ENCODE assay signal across 8 mouse cellular contexts in the genomic region with DNA sequence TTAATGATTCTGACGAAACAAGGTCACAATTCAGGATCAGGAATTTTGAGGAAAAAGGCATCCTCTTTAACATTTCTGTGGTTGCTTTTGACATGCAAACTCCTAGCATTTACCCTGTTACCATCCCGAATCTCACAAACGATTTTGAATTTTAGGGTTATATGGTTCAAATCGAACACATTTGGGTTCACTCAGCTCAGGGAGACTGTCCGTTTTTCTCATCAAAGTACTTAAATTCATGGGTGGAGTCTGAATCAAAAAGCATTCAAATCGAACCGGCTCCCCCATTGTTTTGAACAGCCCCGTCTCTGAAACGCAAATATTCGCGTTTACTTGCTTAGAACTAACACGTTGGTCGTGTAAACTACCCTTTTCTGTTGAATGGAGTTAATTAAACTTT. TPM values are rescaled to one million over a fixed set of nuclear protein-coding genes. Genes with fewer than 3 reads are reported as not detected.
A peak's percentile ranks its signal among the peaks of the same experiment; 100 is the strongest.
DNase-seq lines count a peak whose midpoint lies in the region; ATAC-seq and TF ChIP-seq lines count a peak whose summit lies in the region.

No protein-coding gene starts in this region.

- H3K27ac ChIP-seq in heart, embryonic 12.5 days (ENCODE audit: poor library complexity, severe bottlenecking): no peak overlapping the region
- H3K27ac ChIP-seq in embryonic facial prominence, embryonic 14.5 days (replicated peaks; ENCODE audit: low read depth, low read length): peak overlapping the region; percentile 74
- H3K27ac ChIP-seq in midbrain, postnatal 0 days (ENCODE audit: low read depth, low read length): no peak overlapping the region

- peak overlapping the region; percentile 87 for H3K4me3 ChIP-seq in heart, embryonic 12.5 days
- peak overlapping the region; percentile 87 for H3K4me3 ChIP-seq in E14TG2a.4 (replicated peaks; ENCODE audit: low read length)
- H3K4me3 ChIP-seq in embryonic facial prominence, embryonic 14.5 days (ENCODE audit: low read depth, low read length): peak overlapping the region; percentile 66
- peak overlapping the region; percentile 59 for H3K4me3 ChIP-seq in midbrain, postnatal 0 days (ENCODE audit: low read depth, low read length)

- ATAC-seq in heart, embryonic 12.5 days (ENCODE audit: insufficient number of reproducible peaks, low FRiP score): no peak
- ATAC-seq in embryonic facial prominence, embryonic 14.5 days (ENCODE audit: low read depth): 0 out of 2 replicates have a peak, but pooled peaks have one; percentile 3
- ATAC-seq in inflammation-experienced regulatory T-cells, adult 6 months: peak; percentile 3
- no peak for ATAC-seq in midbrain, postnatal 0 days (ENCODE audit: low FRiP score)

- intact Hi-C loops in heart, postnatal 25 days (cut with DNase I): no loop called here

- no peaks in the 10 kb centered on the region for H3K9me3 ChIP-seq in heart, embryonic 12.5 days (replicated peaks)
- no peaks in the 10 kb centered on the region for H3K9me3 ChIP-seq in E14TG2a.4 (ENCODE audit: low read length)
- H3K9me3 ChIP-seq in embryonic facial prominence, embryonic 14.5 days (ENCODE audit: control insufficient read depth, low read length): no peaks in the 10 kb centered on the region
- no peaks in the 10 kb centered on the region for H3K9me3 ChIP-seq in midbrain, postnatal 0 days (ENCODE audit: low read length)

- 0 out of 2 replicates have a peak, but pooled peaks cover 4% of the 10 kb centered on the region for H3K4me1 ChIP-seq in heart, embryonic 12.5 days (replicated peaks)
- H3K4me1 ChIP-seq in E14TG2a.4 (replicated peaks; ENCODE audit: low read depth, low read length): peaks cover 46% of the 10 kb centered on the region
- 0 out of 2 replicates have a peak, but pooled peaks cover 5% of the 10 kb centered on the region for H3K4me1 ChIP-seq in embryonic facial prominence, embryonic 14.5 days (ENCODE audit: control insufficient read depth, insufficient read depth, low read length)
- H3K4me1 ChIP-seq in midbrain, postnatal 0 days (ENCODE audit: insufficient read depth, low read length): no peaks in the 10 kb centered on the region

- peaks cover 3% of the 10 kb centered on the region for H3K36me3 ChIP-seq in heart, embryonic 12.5 days
- H3K36me3 ChIP-seq in E14TG2a.4 (ENCODE audit: insufficient read depth, low read length): peaks cover 12% of the 10 kb centered on the region
- H3K36me3 ChIP-seq in embryonic facial prominence, embryonic 14.5 days (ENCODE audit: control insufficient read depth, insufficient read depth, low read length): peaks cover 4% of the 10 kb centered on the region; the same call in 1 of the 2 replicates
- no peaks in the 10 kb centered on the region for H3K36me3 ChIP-seq in midbrain, postnatal 0 days (ENCODE audit: insufficient read depth, low read length)

- peak overlapping the region; percentile 58 for H3K4me2 ChIP-seq in heart, embryonic 12.5 days
- peak overlapping the region; percentile 49 for H3K4me2 ChIP-seq in embryonic facial prominence, embryonic 14.5 days (ENCODE audit: low read depth, low read length)
- peak overlapping the region; percentile 42 for H3K4me2 ChIP-seq in midbrain, postnatal 0 days (ENCODE audit: low read depth, low read length, poor library complexity, severe bottlenecking)

- H3K9ac ChIP-seq in heart, embryonic 12.5 days: peak overlapping the region; percentile 41; the same call in 1 of the 2 replicates
- H3K9ac ChIP-seq in embryonic facial prominence, embryonic 14.5 days (ENCODE audit: low read depth, low read length): peak overlapping the region; percentile 84
- H3K9ac ChIP-seq in midbrain, postnatal 0 days (replicated peaks; ENCODE audit: low read length, poor library complexity, severe bottlenecking): no peak overlapping the region

- no peak for DNase-seq in heart, postnatal 25 days (ENCODE audit: low spot score)
- peak; percentile 8 for DNase-seq in embryonic facial prominence, embryonic 14.5 days (ENCODE audit: low spot score)
- DNase-seq in midbrain, postnatal 0 days (ENCODE audit: low spot score): no peak
- no peak for DNase-seq in adrenal gland, postnatal 4 days (ENCODE audit: low spot score in 2 of 2)
- DNase-seq in testis, postnatal 10 days (ENCODE audit: low spot score): no peak

- H3K27me3 ChIP-seq in heart, embryonic 12.5 days (replicated peaks): peaks cover 20% of the 10 kb centered on the region; the same call in 1 of the 2 replicates
- no peaks in the 10 kb centered on the region; the same call in 1 of the 2 replicates for H3K27me3 ChIP-seq in E14TG2a.4 (ENCODE audit: insufficient read depth, low read length)
- H3K27me3 ChIP-seq in embryonic facial prominence, embryonic 14.5 days (replicated peaks; ENCODE audit: control insufficient read depth, insufficient read depth, low read length): peaks cover 24% of the 10 kb centered on the region
- peaks cover 3% of the 10 kb centered on the region; the same call in 1 of the 2 replicates for H3K27me3 ChIP-seq in midbrain, postnatal 0 days (ENCODE audit: insufficient read depth, low read length)

- 18% methylated on average over 13 of the region's 13 CpGs for WGBS in heart, embryonic 12.5 days
- WGBS in embryonic facial prominence, embryonic 14.5 days: 25% methylated on average over 13 of the region's 13 CpGs
- 18% methylated on average over 13 of the region's 13 CpGs for WGBS in midbrain, postnatal 0 days

- TF ChIP-seq CTCF in E14TG2a.4 (conservative IDR thresholded peaks at IDR 0.05; ENCODE audit: low read length): no peak
- TF ChIP-seq CTCF in midbrain, postnatal 0 days (IDR thresholded peaks at IDR 0.05): no peak

RNA-seq across cellular contexts. Expression of gene Ogt, which starts 0.6 kb away (rescaled TPM):
- polyA plus RNA-seq in heart, embryonic 12.5 days (2016; fragmentation: Nextera tagmentation; extraction: Ambion mirVana): 119 and 127 TPM in 2 replicates
- total RNA-seq in heart, postnatal 25 days (2021): 10 to 100 TPM; 56.0 to 62.5 TPM
- 182 and 200 TPM in 2 replicates for polyA plus RNA-seq in embryonic facial prominence, embryonic 14.5 days (2014; fragmentation: Nextera tagmentation; extraction: Ambion mirVana)
- 100 to 1,000 TPM; 153 to 224 (median 174) TPM for polyA plus RNA-seq in inflammation-experienced regulatory T-cells, adult 6 months (2017; shearing (Covaris generic))
- total RNA-seq in midbrain, postnatal 0 days (2014; rRNA removed): 125 and 174 TPM in 2 replicates
- 97.6 and 110 TPM in 2 replicates for polyA plus RNA-seq in midbrain, postnatal 0 days (2015; fragmentation: Nextera tagmentation; extraction: Ambion mirVana)
- total RNA-seq in adrenal gland, postnatal 4 days (2021): 100 to 1,000 TPM; 250 to 275 TPM

Comparison
In these comparisons a context has a peak if more than half of its experiments do, and no peak if none do; other contexts are left out.
1. ATAC-seq: peak in embryonic facial prominence, embryonic 14.5 days (single experiment) and inflammation-experienced regulatory T-cells, adult 6 months (single experiment); none in heart, embryonic 12.5 days (single experiment) and midbrain, postnatal 0 days (single experiment).
2. Peak in every context shown above with its lines, with median percentiles within 50 percentile points of each other: H3K4me2 ChIP-seq and H3K4me3 ChIP-seq.